Mouse (Mus musculus): ENCODE data around the gene Gpr171.

DNA sequence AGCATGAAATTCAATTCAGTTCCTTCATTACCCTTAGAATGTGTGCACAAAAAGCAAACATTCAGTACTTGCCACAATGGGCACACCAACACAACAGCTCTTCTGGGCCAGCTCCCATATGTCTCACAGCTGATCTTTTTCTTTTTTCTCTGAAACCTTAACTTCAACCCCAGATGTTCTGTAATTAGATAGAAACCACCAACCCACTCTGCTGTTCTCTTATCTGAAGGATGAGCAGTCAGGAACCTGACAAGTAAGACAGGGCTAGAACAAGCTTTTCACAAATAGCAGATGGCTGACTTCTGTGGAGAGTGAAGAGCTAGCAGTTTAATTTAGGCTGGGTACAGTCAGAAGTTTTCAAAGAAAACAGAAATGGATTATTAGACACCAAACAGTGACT, 48.0 kb upstream of the Gpr171 start:
- TF ChIP-seq CTCF (conservative IDR thresholded peaks at IDR 0.05; ENCODE audit: insufficient read depth, insufficient read length, low read depth, low read length) (no peak), POLR2A (IDR thresholded peaks at IDR 0.05; ENCODE audit: low read depth, low read length) (no peak)
